Mouse (Mus musculus) limb, embryonic 13.5 days (tissue): ENCODE measurements around the gene Iqcf6. TPM values are rescaled to one million over a fixed set of nuclear protein-coding genes. Genes with fewer than 3 reads are reported as not detected.
"Not testable (repeated sequence)": the region's sequence is repeated elsewhere in the genome, so short reads cannot be mapped to it uniquely, and the experiment has no call there.

Source experiments
- ATAC-seq: fragments of 200-750 bp; cut with Nextera tagmentation; 2 replicates; pipeline ENCODE4 v1.8.0; 2017; ENCODE audit warnings: low read depth, moderate number of reproducible peaks, moderate TSS enrichment; ENCODE audit not compliant: low FRiP score
- H3K27ac ChIP-seq: fragments of 300-500 bp; sonication (generic); 2 replicates; pipeline ENCODE4 v1.5.1; 2015; ENCODE audit warnings: inconsistent platforms, mild to moderate bottlenecking, moderate library complexity
- H3K27me3 ChIP-seq: fragments of 300-500 bp; sonication (generic); 2 replicates; pipeline ENCODE4 v1.6.1; 2015; ENCODE audit warnings: mild to moderate bottlenecking, inconsistent platforms
- H3K36me3 ChIP-seq: fragments of 300-500 bp; sonication (generic); 2 replicates; pipeline ENCODE4 v1.6.1; 2015; ENCODE audit warnings: inconsistent platforms, mild to moderate bottlenecking, moderate library complexity
- H3K4me1 ChIP-seq: fragments of 300-500 bp; sonication (generic); 2 replicates; pipeline ENCODE4 v1.6.1; 2015; ENCODE audit warnings: inconsistent platforms
- H3K4me2 ChIP-seq: fragments of 300-500 bp; sonication (generic); replicated peaks from 2 replicates; pipeline ENCODE4 v1.6.1; 2015; ENCODE audit warnings: inconsistent platforms, mild to moderate bottlenecking, moderate library complexity
- H3K4me3 ChIP-seq: fragments of 300-500 bp; sonication (generic); 2 replicates; pipeline ENCODE4 v1.5.1; 2015; ENCODE audit warnings: moderate library complexity, mild to moderate bottlenecking, inconsistent platforms
- H3K9ac ChIP-seq: fragments of 300-500 bp; sonication (generic); 2 replicates; pipeline ENCODE4 v1.6.1; 2015; ENCODE audit warnings: mild to moderate bottlenecking, inconsistent platforms
- H3K9me3 ChIP-seq: fragments of 300-500 bp; sonication (generic); 2 replicates; pipeline ENCODE4 v1.6.1; 2016; ENCODE audit warnings: inconsistent platforms
- WGBS: fragments of 180-500 bp; shearing (Covaris S2); methylation state at CpG from one replicate; pipeline ENCODE4 v1.1.7; 2015; 5-methylcytosine and 5-hydroxymethylcytosine counted together
- polyA plus RNA-seq: library from polyadenylated mRNA; unstranded; fragments of >200 nt; fragmentation: Nextera tagmentation; extraction: Ambion mirVana; gene quantifications from 2 replicates; pipeline ENCODE4 v1.2.1, GENCODE M21; 2015

The Iqcf6 gene
- not detected in 2 replicates for polyA plus RNA-seq

- no peak within 1 kb of the TSS for H3K4me3 ChIP-seq
- 0 out of 2 replicates have a peak, but pooled peaks cover 7% of the 10 kb centered on the region for H3K4me1 ChIP-seq
- H3K27me3 ChIP-seq, result no peaks in the 10 kb centered on the region
- H3K36me3 ChIP-seq, result no peaks in the 10 kb centered on the region
- 79% methylated on average over 2 of the region's 2 CpGs for WGBS
- H3K9me3 ChIP-seq, result no peaks in the 10 kb centered on the region
- no peak for ATAC-seq
- no peak within 1 kb of the TSS for H3K9ac ChIP-seq
- no peak within 1 kb of the TSS for H3K27ac ChIP-seq
- no peak within 1 kb of the TSS for H3K4me2 ChIP-seq
These were observed at the start of gene Iqcf6 for GRCm38 (mm10) chr9:106626282-106626681. Gene Iqcf6 (plus strand): TSS chr9:106626582.

- ATAC-seq, result no peak
- H3K4me3 ChIP-seq, result no peak overlapping the region
- no peaks in the 10 kb centered on the region for H3K36me3 ChIP-seq
- H3K27ac ChIP-seq, result 0 out of 2 replicates have a peak overlapping the region, but pooled peaks have one; percentile 39
- 81% methylated on average over 7 of the region's 7 CpGs for WGBS
- H3K4me1 ChIP-seq, result 0 out of 2 replicates have a peak, but pooled peaks cover 4% of the 10 kb centered on the region
- peak overlapping the region; percentile 16; the same call in 1 of the 2 replicates for H3K4me2 ChIP-seq
- no peaks in the 10 kb centered on the region for H3K27me3 ChIP-seq
- H3K9me3 ChIP-seq, result no peaks in the 10 kb centered on the region; the same call in 1 of the 2 replicates
- H3K9ac ChIP-seq, result no peak overlapping the region
These were observed 46.4 kb upstream of the Iqcf6 start for GRCm38 (mm10) chr9:106580016-106580415.

GRCm38 (mm10) chr9:106582552-106582951 lies 43.8 kb upstream of the Iqcf6 start:
- WGBS, result 83% methylated on average over 1 of the region's 1 CpGs
- H3K4me3 ChIP-seq, result no peak overlapping the region
- H3K4me2 ChIP-seq, result no peak overlapping the region
- no peaks in the 10 kb centered on the region; the same call in 1 of the 2 replicates for H3K9me3 ChIP-seq
- no peaks in the 10 kb centered on the region for H3K36me3 ChIP-seq
- H3K27ac ChIP-seq, result no peak overlapping the region
- H3K4me1 ChIP-seq, result 0 out of 2 replicates have a peak, but pooled peaks cover 4% of the 10 kb centered on the region
- no peak for ATAC-seq
- H3K9ac ChIP-seq, result no peak overlapping the region
- H3K27me3 ChIP-seq, result no peaks in the 10 kb centered on the region

GRCm38 (mm10) chr9:106592158-106592557 lies 34.2 kb upstream of the Iqcf6 start:
- Histone ChIP-seq H3K4me3 (no peak overlapping the region), H3K4me2 (no peak overlapping the region), H3K27me3 (no peaks in the 10 kb centered on the region), H3K9me3 (no peaks in the 10 kb centered on the region), H3K9ac (no peak overlapping the region), H3K36me3 (no peaks in the 10 kb centered on the region), H3K4me1 (peaks cover 6% of the 10 kb centered on the region; the same call in 1 of the 2 replicates), H3K27ac (no peak overlapping the region)
- ATAC-seq, result no peak
- 88% methylated on average over 5 of the region's 5 CpGs for WGBS

GRCm38 (mm10) chr9:106595402-106595801 lies 31.0 kb upstream of the Iqcf6 start:
- H3K4me3 ChIP-seq, H3K9me3 ChIP-seq, H3K4me2 ChIP-seq, H3K27ac ChIP-seq, H3K4me1 ChIP-seq, H3K9ac ChIP-seq, H3K27me3 ChIP-seq, H3K36me3 ChIP-seq: not testable (repeated sequence)
- 0 out of 2 replicates have a peak, but pooled peaks have one; percentile 19 for ATAC-seq
- 6% methylated on average over 4 of the region's 4 CpGs for WGBS

GRCm38 (mm10) chr9:106595836-106596235 lies 30.5 kb upstream of the Iqcf6 start:
- Histone ChIP-seq H3K9ac (no peak overlapping the region), H3K36me3 (no peaks in the 10 kb centered on the region), H3K4me2 (no peak overlapping the region), H3K27me3 (no peaks in the 10 kb centered on the region), H3K9me3 (no peaks in the 10 kb centered on the region), H3K4me3 (no peak overlapping the region), H3K27ac (no peak overlapping the region), H3K4me1 (peaks cover 6% of the 10 kb centered on the region; the same call in 1 of the 2 replicates)
- no peak for ATAC-seq
- 63% methylated on average over 7 of the region's 7 CpGs for WGBS

- H3K27me3 ChIP-seq, result no peaks in the 10 kb centered on the region
- 48% methylated on average over 7 of the region's 7 CpGs for WGBS
- peaks cover 6% of the 10 kb centered on the region; the same call in 1 of the 2 replicates for H3K4me1 ChIP-seq
- ATAC-seq, result no peak
- H3K36me3 ChIP-seq, result no peaks in the 10 kb centered on the region
- no peak overlapping the region for H3K9ac ChIP-seq
- no peaks in the 10 kb centered on the region for H3K9me3 ChIP-seq
- H3K4me2 ChIP-seq, result no peak overlapping the region
- H3K4me3 ChIP-seq, result no peak overlapping the region
- H3K27ac ChIP-seq, result no peak overlapping the region
These were observed 27.9 kb upstream of the Iqcf6 start for GRCm38 (mm10) chr9:106598466-106598865.

- 34% methylated on average over 8 of the region's 8 CpGs for WGBS
- Histone ChIP-seq H3K4me2 (no peak overlapping the region), H3K4me3 (no peak overlapping the region), H3K36me3 (no peaks in the 10 kb centered on the region), H3K9me3 (no peaks in the 10 kb centered on the region), H3K27ac (no peak overlapping the region), H3K9ac (no peak overlapping the region), H3K27me3 (no peaks in the 10 kb centered on the region), H3K4me1 (peaks cover 4% of the 10 kb centered on the region; the same call in 1 of the 2 replicates)
- ATAC-seq, result no peak
These were observed 25.8 kb upstream of the Iqcf6 start for GRCm38 (mm10) chr9:106600546-106600945.

GRCm38 (mm10) chr9:106610727-106611126 lies 15.7 kb upstream of the Iqcf6 start:
- H3K27me3 ChIP-seq, result no peaks in the 10 kb centered on the region
- no peaks in the 10 kb centered on the region for H3K9me3 ChIP-seq
- no peak overlapping the region for H3K9ac ChIP-seq
- no peaks in the 10 kb centered on the region for H3K36me3 ChIP-seq
- no peak overlapping the region for H3K27ac ChIP-seq
- WGBS, result 85% methylated on average over 4 of the region's 4 CpGs
- H3K4me3 ChIP-seq, result no peak overlapping the region
- no peaks in the 10 kb centered on the region for H3K4me1 ChIP-seq
- no peak for ATAC-seq
- H3K4me2 ChIP-seq, result no peak overlapping the region

- no peak overlapping the region for H3K4me3 ChIP-seq
- H3K9me3 ChIP-seq, result no peaks in the 10 kb centered on the region
- H3K9ac ChIP-seq, result no peak overlapping the region
- no peak for ATAC-seq
- H3K4me2 ChIP-seq, result no peak overlapping the region
- no peaks in the 10 kb centered on the region for H3K36me3 ChIP-seq
- no peaks in the 10 kb centered on the region for H3K4me1 ChIP-seq
- no peaks in the 10 kb centered on the region for H3K27me3 ChIP-seq
- WGBS, result 55% methylated on average over 2 of the region's 2 CpGs
- H3K27ac ChIP-seq, result no peak overlapping the region
These were observed 12.4 kb upstream of the Iqcf6 start for GRCm38 (mm10) chr9:106613951-106614350.

- no peak for ATAC-seq
- H3K9me3 ChIP-seq, result 0 out of 2 replicates have a peak, but pooled peaks cover 3% of the 10 kb centered on the region
- no peak overlapping the region for H3K4me2 ChIP-seq
- H3K27ac ChIP-seq, result no peak overlapping the region
- H3K4me3 ChIP-seq, result no peak overlapping the region
- WGBS, result 49% methylated on average over 3 of the region's 3 CpGs
- no peaks in the 10 kb centered on the region for H3K4me1 ChIP-seq
- H3K9ac ChIP-seq, result no peak overlapping the region
- H3K36me3 ChIP-seq, result no peaks in the 10 kb centered on the region
- no peaks in the 10 kb centered on the region for H3K27me3 ChIP-seq
These were observed 11.8 kb upstream of the Iqcf6 start for GRCm38 (mm10) chr9:106614616-106615015.

- Histone ChIP-seq H3K9me3 (peaks cover 9% of the 10 kb centered on the region; the same call in 1 of the 2 replicates), H3K4me3 (no peak overlapping the region), H3K36me3 (no peaks in the 10 kb centered on the region), H3K4me2 (no peak overlapping the region), H3K27ac (no peak overlapping the region), H3K9ac (no peak overlapping the region), H3K27me3 (no peaks in the 10 kb centered on the region), H3K4me1 (no peaks in the 10 kb centered on the region)
- 83% methylated on average over 9 of the region's 9 CpGs for WGBS
- ATAC-seq, result no peak
These were observed 10.1 kb upstream of the Iqcf6 start for GRCm38 (mm10) chr9:106616306-106616705.

GRCm38 (mm10) chr9:106617496-106617895 lies 8.9 kb upstream of the Iqcf6 start:
- no peak overlapping the region for H3K9ac ChIP-seq
- H3K4me3 ChIP-seq, result no peak overlapping the region
- no peaks in the 10 kb centered on the region for H3K27me3 ChIP-seq
- H3K36me3 ChIP-seq, result no peaks in the 10 kb centered on the region
- H3K4me2 ChIP-seq, result no peak overlapping the region
- ATAC-seq, result no peak
- H3K9me3 ChIP-seq, result peaks cover 9% of the 10 kb centered on the region; the same call in 1 of the 2 replicates
- H3K4me1 ChIP-seq, result no peaks in the 10 kb centered on the region
- 91% methylated on average over 3 of the region's 3 CpGs for WGBS
- H3K27ac ChIP-seq, result no peak overlapping the region
